Mouse (Mus musculus) MEL (cell line): ENCODE data around the gene Cma1. TPM values are rescaled to one million over a fixed set of nuclear protein-coding genes. Genes with fewer than 3 reads are reported as not detected.

Source experiments
- DNase-seq: peaks from one replicate; pipeline ENCODE4 v3.0.0; 2011; ENCODE audit warnings: low read depth, low spot score
- H3K27ac ChIP-seq: 2 replicates; pipeline ENCODE4 v1.5.1; 2012; ENCODE audit warnings: low read depth, mild to moderate bottlenecking, control low read depth, low read length, moderate library complexity; ENCODE audit not compliant: control insufficient read depth
- H3K27me3 ChIP-seq, 2 experiments: fragments of 150-350 bp in 1 of 2; sonication (generic) in 1 of 2; 2 replicates each; pipeline ENCODE4 v1.6.1; 2012; ENCODE audit warnings: low read length in 2 of 2, mild to moderate bottlenecking in 2 of 2, improper control_type of control experiment in 1 of 2, moderate library complexity in 1 of 2; ENCODE audit not compliant: insufficient read depth in 2 of 2, control insufficient read depth in 1 of 2
- H3K36me3 ChIP-seq, 2 experiments: 2 replicates each; pipeline ENCODE4 v1.6.1; 2012 to 2014; ENCODE audit warnings: low read length in 2 of 2, improper control_type of control experiment in 1 of 2, inconsistent platforms in 1 of 2, mild to moderate bottlenecking in 1 of 2; ENCODE audit not compliant: insufficient read depth in 2 of 2, control insufficient read depth in 1 of 2
- H3K4me1 ChIP-seq, 2 experiments: fragments of 150-350 bp in 1 of 2; sonication (generic) in 1 of 2; 2 replicates each; pipeline ENCODE4 v1.6.1; 2012; ENCODE audit warnings: low read length in 2 of 2, improper control_type of control experiment in 1 of 2, mild to moderate bottlenecking in 1 of 2; ENCODE audit not compliant: insufficient read depth in 2 of 2, control insufficient read depth in 1 of 2
- H3K4me3 ChIP-seq, 2 experiments: fragments of 150-350 bp in 1 of 2; sonication (generic) in 1 of 2; 2 replicates each; pipeline ENCODE4 v1.5.1; 2012; ENCODE audit warnings: low read depth in 2 of 2, low read length in 2 of 2, mild to moderate bottlenecking in 2 of 2, moderate library complexity in 2 of 2, control low read depth in 1 of 2, improper control_type of control experiment in 1 of 2; ENCODE audit not compliant: control insufficient read depth in 1 of 2, insufficient read depth in 1 of 2
- H3K79me2 ChIP-seq: 2 replicates; pipeline ENCODE4 v1.6.1; 2012; ENCODE audit warnings: mild to moderate bottlenecking, low read length, moderate library complexity; ENCODE audit not compliant: control insufficient read depth, poor library complexity, insufficient read depth
- H3K9ac ChIP-seq: 2 replicates; pipeline ENCODE4 v1.6.1; 2012; ENCODE audit warnings: low read depth, mild to moderate bottlenecking, control low read depth, low read length, moderate library complexity; ENCODE audit not compliant: control insufficient read depth, poor library complexity, severe bottlenecking
- H3K9me3 ChIP-seq: fragments of 150-350 bp; sonication (generic); replicated peaks from 2 replicates; pipeline ENCODE4 v1.6.1; 2012; ENCODE audit warnings: mild to moderate bottlenecking, low read length, improper control_type of control experiment, moderate library complexity; ENCODE audit not compliant: insufficient read depth
- BHLHE40 ChIP-seq: IDR thresholded peaks from 2 replicates; pipeline ENCODE4 v1.6.1; 2012; ENCODE audit warnings: low read depth, mild to moderate bottlenecking, inconsistent platforms, low read length, improper control_type of control experiment, borderline replicate concordance
- CHD1 ChIP-seq: IDR thresholded peaks from 2 replicates; pipeline ENCODE4 v1.6.1; 2012; ENCODE audit warnings: low read depth, mild to moderate bottlenecking, inconsistent platforms, low read length, improper control_type of control experiment
- CTCF ChIP-seq, 3 experiments: IDR thresholded peaks in 2 of 3; conservative IDR thresholded peaks in 1 of 3; 2 replicates each; pipeline ENCODE4 v1.5.1; 2011 to 2012; ENCODE audit warnings: low read length in 3 of 3, low read depth in 2 of 3, mild to moderate bottlenecking in 2 of 3, improper control_type of control experiment in 1 of 3, inconsistent platforms in 1 of 3, mixed read lengths in 1 of 3, moderate library complexity in 1 of 3; ENCODE audit not compliant: control insufficient read depth in 1 of 3, insufficient read depth in 1 of 3, poor library complexity in 1 of 3, severe bottlenecking in 1 of 3
- E2F4 ChIP-seq: IDR thresholded peaks from 2 replicates; pipeline ENCODE4 v1.6.1; 2011; ENCODE audit warnings: low read depth, low read length, improper control_type of control experiment, borderline replicate concordance
- ELF1 ChIP-seq: IDR thresholded peaks from 2 replicates; pipeline ENCODE4 v1.6.1; 2014; ENCODE audit warnings: low read depth, mild to moderate bottlenecking, inconsistent platforms, low read length, improper control_type of control experiment, moderate library complexity
- EP300 ChIP-seq, 2 experiments: IDR thresholded peaks; 2 replicates each; pipeline ENCODE4 v1.6.1; 2011; ENCODE audit warnings: improper control_type of control experiment in 2 of 2, low read length in 2 of 2, low read depth in 1 of 2, mild to moderate bottlenecking in 1 of 2
- GABPA ChIP-seq: IDR thresholded peaks from 2 replicates; pipeline ENCODE4 v1.6.1; 2012; ENCODE audit warnings: low read depth, mild to moderate bottlenecking, inconsistent platforms, low read length, improper control_type of control experiment, moderate library complexity
- HCFC1 ChIP-seq: IDR thresholded peaks from 2 replicates; pipeline ENCODE4 v1.6.1; 2012; ENCODE audit warnings: low read depth, mild to moderate bottlenecking, inconsistent platforms, low read length, improper control_type of control experiment, moderate library complexity
- JUND ChIP-seq: IDR thresholded peaks from 2 replicates; pipeline ENCODE4 v1.6.1; 2011; ENCODE audit warnings: low read depth, mild to moderate bottlenecking, improper control_type of control experiment, low read length
- KAT2A ChIP-seq: conservative IDR thresholded peaks from 2 replicates; pipeline ENCODE4 v1.6.1; 2012; ENCODE audit warnings: low read depth, low read length, improper control_type of control experiment, inconsistent platforms
- MAX ChIP-seq: IDR thresholded peaks from 2 replicates; pipeline ENCODE4 v1.6.1; 2011; ENCODE audit warnings: low read length, improper control_type of control experiment
- MAZ ChIP-seq: IDR thresholded peaks from 2 replicates; pipeline ENCODE4 v1.6.1; 2012; ENCODE audit warnings: low read depth, mild to moderate bottlenecking, inconsistent platforms, low read length, improper control_type of control experiment
- MXI1 ChIP-seq: IDR thresholded peaks from 2 replicates; pipeline ENCODE4 v1.6.1; 2011; ENCODE audit warnings: mild to moderate bottlenecking, low read depth, low read length, improper control_type of control experiment
- MYB ChIP-seq: IDR thresholded peaks from 2 replicates; pipeline ENCODE4 v1.6.1; 2011; ENCODE audit warnings: mild to moderate bottlenecking, low read depth, low read length, improper control_type of control experiment
- NELFE ChIP-seq: IDR thresholded peaks from 2 replicates; pipeline ENCODE4 v1.6.1; 2011; ENCODE audit warnings: low read depth, low read length, improper control_type of control experiment
- POLR2AphosphoS2 ChIP-seq: IDR thresholded peaks from 2 replicates; pipeline ENCODE4 v1.6.1; 2011; ENCODE audit warnings: low read length, improper control_type of control experiment
- POLR2AphosphoS5 ChIP-seq: IDR thresholded peaks from 2 replicates; pipeline ENCODE4 v1.6.1; 2012; ENCODE audit warnings: low read depth, borderline replicate concordance, mild to moderate bottlenecking, inconsistent platforms, low read length, moderate library complexity, mixed read lengths
- RAD21 ChIP-seq: IDR thresholded peaks from 2 replicates; pipeline ENCODE4 v1.6.1; 2011; ENCODE audit warnings: mild to moderate bottlenecking, low read depth, low read length, improper control_type of control experiment
- SMC3 ChIP-seq: IDR thresholded peaks from 2 replicates; pipeline ENCODE4 v1.6.1; 2011; ENCODE audit warnings: low read depth, low read length, improper control_type of control experiment
- USF1 ChIP-seq: IDR thresholded peaks from 2 replicates; pipeline ENCODE4 v1.6.1; 2014; ENCODE audit warnings: low read depth, mild to moderate bottlenecking, inconsistent platforms, low read length, improper control_type of control experiment, moderate library complexity
- USF2 ChIP-seq, 2 experiments: IDR thresholded peaks; 2 replicates each; pipeline ENCODE4 v1.6.1; 2011 to 2012; ENCODE audit warnings: improper control_type of control experiment in 2 of 2, low read length in 2 of 2, borderline replicate concordance in 1 of 2, inconsistent platforms in 1 of 2, low read depth in 1 of 2, mild to moderate bottlenecking in 1 of 2; ENCODE audit not compliant: insufficient read depth in 1 of 2
- ZNF384 ChIP-seq: IDR thresholded peaks from 2 replicates; pipeline ENCODE4 v1.6.1; 2012; ENCODE audit warnings: low read depth, mild to moderate bottlenecking, inconsistent platforms, low read length, improper control_type of control experiment
- polyA plus RNA-seq, 2 experiments: library from polyadenylated mRNA; stranded (reverse) in 1 of 2; unstranded in 1 of 2; fragments of >175 nt in 1 of 2; fragments of >200 nt in 1 of 2; gene quantifications; 2 replicates each; pipeline versions ENCODE4 v1.2.1 to v1.2.4; 2012; ENCODE audit warnings: low replicate concordance in 2 of 2, low read depth in 1 of 2; ENCODE audit not compliant: insufficient read length in 2 of 2, insufficient read depth in 1 of 2, missing spikeins in 1 of 2
- total RNA-seq: library from RNA; depleted of rRNA; stranded (reverse); fragments of 300-350 nt; gene quantifications from 2 replicates; pipeline ENCODE4 v1.2.3, GENCODE M21; 2012

Gene Cma1
- total and polyA plus RNA-seq, 3 experiments: 0.13 to 0.19 TPM; not detected in 1

- no peak within 1 kb of the TSS for H3K9ac ChIP-seq
- H3K9me3 ChIP-seq: no peaks in the 10 kb centered on the region
- DNase-seq: no peak
- H3K36me3 ChIP-seq: no peaks in the 10 kb centered on the region; a peak in 1 of 4 replicates
- no peak within 1 kb of the TSS for H3K4me3 ChIP-seq
- no peak for TF ChIP-seq MXI1
- no peak for TF ChIP-seq EP300 (IDR thresholded peaks at IDR 0.05; ENCODE audit: low read depth in 1 of 2, low read length in 2 of 2)
- no peak for TF ChIP-seq GABPA
- TF ChIP-seq ELF1: no peak
- TF ChIP-seq MYB: no peak
- H3K27ac ChIP-seq: no peak within 1 kb of the TSS
- peaks cover 0 to 5% of the 10 kb centered on the region in 2 experiments; a peak in 2 of 4 replicates for H3K4me1 ChIP-seq
- H3K79me2 ChIP-seq: no peaks in the 10 kb centered on the region
- peaks cover 0 to 2% of the 10 kb centered on the region in 2 experiments; a peak in 1 of 4 replicates for H3K27me3 ChIP-seq
Measured at GRCm38 (mm10) chr14:55899701-55900413, 44.6 kb downstream of the Cma1 start, which contains the start of gene Sdr39u1. Sdr39u1 (minus strand) TSS chr14:55900293.

GRCm38 (mm10) chr14:55898947-55899346 lies 45.5 kb downstream of the Cma1 start:
- Histone ChIP-seq H3K27me3 (peaks cover 0 to 2% of the 10 kb centered on the region in 2 experiments; a peak in 1 of 4 replicates), H3K4me3 (no peak overlapping the region), H3K36me3 (no peaks in the 10 kb centered on the region; a peak in 1 of 4 replicates), H3K79me2 (no peaks in the 10 kb centered on the region), H3K9me3 (no peaks in the 10 kb centered on the region), H3K4me1 (peaks cover 0 to 5% of the 10 kb centered on the region in 2 experiments; a peak in 2 of 4 replicates), H3K27ac (no peak overlapping the region), H3K9ac (no peak overlapping the region)
- TF ChIP-seq BHLHE40: no peak
- no peak for TF ChIP-seq POLR2AphosphoS5
- no peak for TF ChIP-seq HCFC1
- TF ChIP-seq MAZ: no peak
- no peak for TF ChIP-seq NELFE
- TF ChIP-seq MYB: no peak
- no peak for TF ChIP-seq MAX
- TF ChIP-seq EP300 (IDR thresholded peaks at IDR 0.05; ENCODE audit: low read depth in 1 of 2, low read length in 2 of 2): no peak
- no peak for DNase-seq

DNA sequence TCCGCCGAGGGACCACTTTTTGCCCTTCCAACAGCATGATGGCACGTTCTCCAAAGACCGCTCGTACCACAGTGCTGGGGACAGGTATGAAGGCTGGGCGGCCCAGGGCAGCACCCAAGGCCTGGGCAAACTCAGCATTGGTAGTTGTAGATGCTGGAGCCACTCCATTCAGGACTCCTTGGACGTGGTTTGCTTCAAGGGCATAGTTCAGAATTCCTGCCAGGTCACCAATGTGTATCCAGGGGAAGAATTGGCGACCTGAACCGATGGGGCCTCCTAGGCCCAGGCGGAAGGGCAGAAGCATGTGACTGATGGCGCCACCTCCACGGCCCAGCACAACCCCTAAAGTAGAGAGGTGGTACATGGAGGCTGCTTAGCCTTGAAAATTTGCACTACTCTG lies 46.8 kb downstream of the Cma1 start:
- Histone ChIP-seq H3K9me3 (no peaks in the 10 kb centered on the region), H3K9ac (no peak overlapping the region), H3K4me1 (peaks cover 0 to 5% of the 10 kb centered on the region in 2 experiments; a peak in 2 of 4 replicates), H3K79me2 (no peaks in the 10 kb centered on the region), H3K27me3 (no peaks in the 10 kb centered on the region), H3K27ac (no peak overlapping the region), H3K4me3 (no peak overlapping the region), H3K36me3 (no peaks in the 10 kb centered on the region; a peak in 1 of 4 replicates)
- TF ChIP-seq MAZ (no peak), SMC3 (no peak), JUND (no peak), KAT2A (no peak), USF2 (IDR thresholded peaks at IDR 0.05; ENCODE audit: borderline replicate concordance in 1 of 2, insufficient read depth in 1 of 2, low read depth in 1 of 2, low read length in 2 of 2) (no peak), CHD1 (no peak), POLR2AphosphoS2 (no peak), E2F4 (no peak), USF1 (no peak), MXI1 (no peak), CTCF (IDR thresholded peaks at IDR 0.05 in 2 of 3, conservative IDR thresholded peaks at IDR 0.05 in 1 of 3; ENCODE audit: control insufficient read depth in 1 of 3, insufficient read depth in 1 of 3, low read depth in 2 of 3, low read length in 3 of 3, poor library complexity in 1 of 3, severe bottlenecking in 1 of 3) (no peak), NELFE (no peak), RAD21 (no peak), ZNF384 (no peak)
- DNase-seq: no peak
